Mouse (Mus musculus) intestine, postnatal 0 days (tissue): ENCODE results near the gene Chst11. TPM values are rescaled to one million over a fixed set of nuclear protein-coding genes. Genes with fewer than 3 reads are reported as not detected.

Experiments
- ATAC-seq: fragments of 200-750 bp; cut with Nextera tagmentation; 2 replicates; pipeline ENCODE4 v1.8.0; 2017; ENCODE audit warnings: mild to moderate bottlenecking, moderate TSS enrichment, moderate library complexity
- H3K27ac ChIP-seq: fragments of 300-500 bp; sonication (generic); 2 replicates; pipeline ENCODE4 v1.5.1; 2014; ENCODE audit warnings: mild to moderate bottlenecking, low read depth, low read length, moderate library complexity
- H3K27me3 ChIP-seq: fragments of 300-500 bp; sonication (generic); replicated peaks from 2 replicates; pipeline ENCODE4 v1.6.1; 2014; ENCODE audit warnings: low read length, mixed read lengths; ENCODE audit not compliant: control insufficient read depth, insufficient read depth
- H3K36me3 ChIP-seq: fragments of 300-500 bp; sonication (generic); 2 replicates; pipeline ENCODE4 v1.6.1; 2014; ENCODE audit warnings: mild to moderate bottlenecking, moderate library complexity; ENCODE audit not compliant: control insufficient read depth, insufficient read depth
- H3K4me1 ChIP-seq: fragments of 300-500 bp; sonication (generic); replicated peaks from 2 replicates; pipeline ENCODE4 v1.6.1; 2014; ENCODE audit warnings: antibody characterized with exemption, low read length, mixed read lengths; ENCODE audit not compliant: control insufficient read depth, insufficient read depth
- H3K4me2 ChIP-seq: fragments of 300-500 bp; sonication (generic); replicated peaks from 2 replicates; pipeline ENCODE4 v1.6.1; 2014; ENCODE audit warnings: low read depth, mild to moderate bottlenecking, moderate library complexity
- H3K4me3 ChIP-seq: fragments of 300-500 bp; sonication (generic); 2 replicates; pipeline ENCODE4 v1.5.1; 2014; ENCODE audit warnings: low read depth, low read length
- H3K9ac ChIP-seq: fragments of 300-500 bp; sonication (generic); 2 replicates; pipeline ENCODE4 v1.6.1; 2014; ENCODE audit warnings: mild to moderate bottlenecking, low read depth, low read length
- H3K9me3 ChIP-seq: fragments of 300-500 bp; sonication (generic); 2 replicates; pipeline ENCODE4 v1.6.1; 2016; ENCODE audit warnings: mixed run types; ENCODE audit not compliant: control insufficient read depth
- CTCF ChIP-seq: sonication (generic); IDR thresholded peaks from 2 replicates; pipeline ENCODE4 v1.5.1; 2016; ENCODE audit warnings: low read depth, mild to moderate bottlenecking, control low read depth, antibody characterized with exemption, moderate library complexity
- WGBS: fragments of 180-500 bp; shearing (Covaris S2); extraction: QIAGEN DNeasy Blood & Tissue Kit; methylation state at CpG from one replicate; pipeline ENCODE4 v1.1.7; 2014; 5-methylcytosine and 5-hydroxymethylcytosine counted together
- polyA plus RNA-seq: library from polyadenylated mRNA; unstranded; fragments of >200 nt; fragmentation: Nextera tagmentation; extraction: Ambion mirVana; gene quantifications from 2 replicates; pipeline ENCODE4 v1.2.1, GENCODE M21; 2015

Chst11 gene
- polyA plus RNA-seq, 1 experiment from 2014 or later: 0.50 TPM

DNA sequence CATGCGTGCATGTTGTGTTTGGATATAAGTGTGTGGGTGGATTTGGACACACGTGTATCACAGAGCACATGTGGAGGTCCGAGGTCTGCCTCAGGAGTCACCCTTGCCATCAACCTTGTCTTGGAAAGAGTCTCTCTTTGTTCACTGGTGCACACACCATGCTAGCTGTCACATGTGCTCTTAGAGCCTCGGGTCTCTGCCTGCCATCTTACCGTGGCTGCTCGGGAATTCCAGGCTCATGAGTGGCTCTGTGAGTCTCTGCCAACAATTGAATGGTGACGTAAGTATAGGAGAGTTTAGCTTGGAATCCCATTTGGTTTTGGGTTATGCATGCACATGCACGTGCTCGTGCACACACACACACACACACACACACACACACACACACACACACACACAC, 214.0 kb downstream of the Chst11 start:
- Histone ChIP-seq H3K4me1 (no peaks in the 10 kb centered on the region), H3K9me3 (no peaks in the 10 kb centered on the region), H3K27me3 (no peaks in the 10 kb centered on the region), H3K27ac (no peak overlapping the region), H3K36me3 (no peaks in the 10 kb centered on the region), H3K9ac (no peak overlapping the region), H3K4me2 (no peak overlapping the region), H3K4me3 (no peak overlapping the region)
- 85% methylated on average over 9 of the region's 9 CpGs for WGBS
- no peak for TF ChIP-seq CTCF
- no peak for ATAC-seq

DNA sequence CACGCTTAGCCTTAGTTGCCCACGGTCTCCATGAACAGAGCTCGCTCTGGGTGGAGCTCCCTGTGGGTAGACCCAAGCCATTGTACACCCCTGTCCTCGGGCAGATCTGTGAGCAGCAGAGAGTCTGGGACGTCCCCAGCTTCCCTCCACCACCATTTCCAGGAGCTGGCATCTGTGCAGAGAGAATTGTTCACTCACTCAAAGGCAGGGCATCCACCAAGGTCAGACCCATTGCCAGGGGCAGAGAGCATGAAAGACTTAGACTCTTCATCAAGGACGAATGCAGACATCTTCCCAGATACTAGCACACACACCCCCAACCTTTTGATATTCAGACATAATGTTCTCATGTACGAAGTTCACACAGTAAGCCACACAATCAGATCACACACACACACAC, 216.2 kb downstream of the Chst11 start:
- H3K36me3 ChIP-seq: no peaks in the 10 kb centered on the region
- ATAC-seq: no peak
- 84% methylated on average over 7 of the region's 7 CpGs for WGBS
- no peaks in the 10 kb centered on the region for H3K9me3 ChIP-seq
- no peak overlapping the region for H3K4me2 ChIP-seq
- no peak for TF ChIP-seq CTCF
- no peak overlapping the region for H3K9ac ChIP-seq
- no peak overlapping the region for H3K4me3 ChIP-seq
- H3K4me1 ChIP-seq: no peaks in the 10 kb centered on the region
- no peaks in the 10 kb centered on the region for H3K27me3 ChIP-seq
- H3K27ac ChIP-seq: no peak overlapping the region

DNA sequence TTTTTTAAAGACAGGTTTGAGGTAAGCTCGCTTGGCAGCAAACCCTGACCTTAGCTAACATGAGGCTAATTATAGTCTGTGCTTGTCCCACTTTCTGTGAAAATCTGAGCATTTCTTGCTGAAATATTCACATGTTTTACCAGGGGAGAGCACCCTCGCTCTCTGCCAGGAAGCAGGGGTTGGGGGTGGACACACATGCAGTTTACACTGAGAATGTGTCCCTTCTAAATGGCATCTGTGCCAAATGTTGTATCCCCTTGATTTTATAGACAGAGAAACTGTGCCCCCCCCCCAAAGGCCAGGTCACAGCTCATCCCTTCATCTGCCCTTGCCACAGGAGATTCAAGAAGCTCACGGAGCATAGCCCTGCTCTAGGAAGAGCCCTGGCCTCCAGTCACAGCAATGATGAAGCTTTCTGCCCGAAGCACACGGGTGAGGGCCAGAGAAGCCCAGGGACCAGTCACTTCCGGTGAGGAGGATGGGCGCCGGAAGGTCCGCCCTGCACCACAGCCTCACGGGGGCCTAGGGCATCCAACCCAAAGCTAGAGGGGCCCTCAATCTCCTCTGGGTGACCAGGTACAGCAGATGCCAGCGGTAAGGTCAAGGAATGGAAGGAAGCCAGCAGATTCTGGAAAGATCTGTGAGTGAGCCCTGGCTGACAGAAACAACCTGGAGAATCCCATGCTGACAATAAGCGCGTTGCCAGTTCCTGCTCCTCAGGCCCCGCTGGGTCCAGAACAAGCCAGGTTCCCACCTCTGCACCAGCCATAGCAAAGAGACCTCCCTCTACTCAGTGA, 217.8 kb downstream of the Chst11 start:
- no peak for TF ChIP-seq CTCF
- 89% methylated on average over 14 of the region's 14 CpGs for WGBS
- no peaks in the 10 kb centered on the region for H3K4me1 ChIP-seq
- no peaks in the 10 kb centered on the region for H3K9me3 ChIP-seq
- H3K36me3 ChIP-seq: no peaks in the 10 kb centered on the region
- H3K27ac ChIP-seq: no peak overlapping the region
- no peak for ATAC-seq
- H3K27me3 ChIP-seq: no peaks in the 10 kb centered on the region
- no peak overlapping the region for H3K4me2 ChIP-seq
- H3K9ac ChIP-seq: no peak overlapping the region
- no peak overlapping the region for H3K4me3 ChIP-seq

DNA sequence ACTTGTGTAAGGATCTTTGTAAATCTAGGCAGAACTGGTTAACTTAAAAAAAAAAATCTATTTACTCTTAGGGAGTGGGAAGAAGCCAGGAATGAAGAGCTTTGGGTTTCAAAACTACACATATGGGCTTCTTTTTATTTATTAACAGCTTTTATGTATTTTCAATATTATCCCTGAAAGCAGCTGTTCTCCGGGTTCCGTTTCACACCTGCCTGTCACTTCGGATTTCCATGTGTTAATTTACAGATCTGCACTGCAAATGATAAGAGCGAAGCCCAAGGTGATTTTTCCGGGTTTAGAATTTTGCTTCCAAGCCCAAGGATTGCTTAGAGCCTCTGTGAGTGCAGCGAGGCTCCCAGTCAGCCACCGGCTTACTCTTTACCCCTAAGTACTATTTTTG, 223.1 kb downstream of the Chst11 start:
- no peaks in the 10 kb centered on the region for H3K36me3 ChIP-seq
- ATAC-seq: no peak
- no peak for TF ChIP-seq CTCF
- H3K9ac ChIP-seq: no peak overlapping the region
- H3K4me1 ChIP-seq: no peaks in the 10 kb centered on the region
- no peaks in the 10 kb centered on the region for H3K9me3 ChIP-seq
- H3K4me3 ChIP-seq: no peak overlapping the region
- H3K27me3 ChIP-seq: no peaks in the 10 kb centered on the region
- no peak overlapping the region for H3K27ac ChIP-seq
- no peak overlapping the region for H3K4me2 ChIP-seq
- WGBS: 76% methylated on average over 7 of the region's 7 CpGs

DNA sequence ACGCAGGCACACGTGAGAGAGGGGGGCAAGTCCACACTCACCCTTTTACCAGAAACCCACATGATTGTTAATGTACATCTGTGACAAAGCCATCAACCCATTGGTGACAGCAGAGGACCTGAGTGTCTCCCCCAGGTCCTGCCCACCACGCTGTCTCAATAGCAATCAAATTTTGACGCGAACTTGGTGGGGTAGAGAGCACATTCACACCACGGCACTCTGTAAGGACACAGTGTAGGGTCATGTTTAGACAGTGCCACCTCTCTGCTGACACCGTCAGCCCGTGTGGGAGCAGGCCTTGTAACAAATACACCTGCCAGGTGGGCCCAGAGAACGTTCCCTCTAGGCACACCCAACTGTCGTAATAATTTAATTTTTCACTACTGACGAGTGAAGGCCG, 224.1 kb downstream of the Chst11 start:
- Histone ChIP-seq H3K9me3 (no peaks in the 10 kb centered on the region), H3K36me3 (no peaks in the 10 kb centered on the region), H3K4me3 (no peak overlapping the region), H3K4me2 (no peak overlapping the region), H3K4me1 (no peaks in the 10 kb centered on the region), H3K9ac (no peak overlapping the region), H3K27ac (no peak overlapping the region), H3K27me3 (no peaks in the 10 kb centered on the region)
- no peak for TF ChIP-seq CTCF
- 75% methylated on average over 12 of the region's 12 CpGs for WGBS
- no peak for ATAC-seq

DNA sequence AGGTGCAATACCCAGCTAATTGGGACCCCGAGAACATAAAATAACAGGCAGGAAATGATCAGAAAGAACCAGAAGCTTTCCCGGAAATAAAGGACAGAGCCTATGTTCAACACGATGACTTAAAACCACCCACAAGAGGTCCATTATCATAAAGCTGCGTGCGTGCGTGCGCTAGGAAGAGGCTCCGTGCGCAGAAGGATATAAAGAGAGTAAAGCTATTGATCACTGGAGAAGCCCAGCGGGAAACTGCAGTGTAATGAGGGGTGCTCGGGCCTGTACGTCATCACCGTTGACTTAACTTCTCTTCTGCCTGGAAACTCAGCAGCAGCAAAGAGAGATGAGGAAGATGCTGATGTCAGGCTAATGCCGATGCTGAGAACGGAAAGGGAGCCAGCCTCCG, 224.8 kb downstream of the Chst11 start:
- WGBS: 66% methylated on average over 16 of the region's 16 CpGs
- Histone ChIP-seq H3K4me3 (no peak overlapping the region), H3K27me3 (no peaks in the 10 kb centered on the region), H3K9me3 (no peaks in the 10 kb centered on the region), H3K36me3 (no peaks in the 10 kb centered on the region), H3K27ac (no peak overlapping the region), H3K9ac (no peak overlapping the region), H3K4me1 (no peaks in the 10 kb centered on the region), H3K4me2 (no peak overlapping the region)
- no peak for TF ChIP-seq CTCF
- ATAC-seq: no peak
